Mouse (Mus musculus): ENCODE results near the gene Kat8.

GRCm38 (mm10) chr7:127901772-127902171, 10.5 kb upstream of the Kat8 start:
- TF ChIP-seq CTCF (conservative IDR thresholded peaks at IDR 0.05; ENCODE audit: insufficient read depth, insufficient read length, low read depth, low read length): no peak
- TF ChIP-seq POLR2A (IDR thresholded peaks at IDR 0.05; ENCODE audit: low read depth, low read length): no peak

Data from kidney, adult 2 months (tissue).